Mouse (Mus musculus) CH12.LX (cell line): ENCODE results near the gene Cd7. TPM values are rescaled to one million over a fixed set of nuclear protein-coding genes. Genes with fewer than 3 reads are reported as not detected.

Experiments
- DNase-seq: peaks from one replicate; pipeline ENCODE4 v3.0.0-alpha.2; 2013; ENCODE audit errors: extremely low read depth
- H3K27ac ChIP-seq: 2 replicates; pipeline ENCODE4 v1.5.1; 2012; ENCODE audit warnings: low read depth, mild to moderate bottlenecking, control low read depth, moderate library complexity; ENCODE audit not compliant: insufficient read depth
- H3K27me3 ChIP-seq: replicated peaks from 2 replicates; pipeline ENCODE3; 2012; ENCODE audit warnings: inconsistent platforms
- H3K36me3 ChIP-seq, 2 experiments: replicated peaks in 1 of 2; 2 replicates each; pipeline versions ENCODE3 to v1.6.1; 2012; ENCODE audit warnings: inconsistent platforms in 1 of 2, low read length in 1 of 2, mild to moderate bottlenecking in 1 of 2, mixed read lengths in 1 of 2, moderate library complexity in 1 of 2; ENCODE audit not compliant: control insufficient read depth in 1 of 2, insufficient read depth in 1 of 2
- H3K4me1 ChIP-seq, 2 experiments: 2 replicates each; pipeline ENCODE4 v1.6.1; 2012; ENCODE audit warnings: inconsistent platforms in 1 of 2, moderate library complexity in 1 of 2; ENCODE audit not compliant: insufficient read depth in 2 of 2, control insufficient read depth in 1 of 2
- H3K4me2 ChIP-seq: 2 replicates; pipeline ENCODE4 v1.6.1; 2012; ENCODE audit warnings: low read depth, mild to moderate bottlenecking, control low read depth; ENCODE audit not compliant: poor library complexity, insufficient read depth, severe bottlenecking
- H3K4me3 ChIP-seq, 3 experiments: fragments of 150-350 bp in 1 of 3; sonication (generic) in 1 of 3; replicated peaks in 1 of 3; 2 replicates each; pipeline versions ENCODE3 to v1.5.1; 2011 to 2012; ENCODE audit warnings: low read depth in 2 of 3, low read length in 2 of 3, mild to moderate bottlenecking in 2 of 3, moderate library complexity in 2 of 3, control low read depth in 1 of 3, improper control_type of control experiment in 1 of 3, inconsistent platforms in 1 of 3, mixed read lengths in 1 of 3; ENCODE audit not compliant: poor library complexity in 1 of 3
- H3K79me2 ChIP-seq: replicated peaks from 2 replicates; pipeline ENCODE4 v1.6.1; 2012; ENCODE audit warnings: mild to moderate bottlenecking, moderate library complexity; ENCODE audit not compliant: control insufficient read depth, poor library complexity, insufficient read depth, severe bottlenecking; ENCODE audit errors: extremely low read depth
- H3K9ac ChIP-seq: 2 replicates; pipeline ENCODE4 v1.6.1; 2012; ENCODE audit warnings: low read depth, mild to moderate bottlenecking, control low read depth, moderate library complexity; ENCODE audit not compliant: insufficient read depth
- H3K9me3 ChIP-seq: replicated peaks from 2 replicates; pipeline ENCODE3; 2012; ENCODE audit warnings: low read length, inconsistent platforms, mixed read lengths
- CHD1 ChIP-seq: IDR thresholded peaks from 2 replicates; pipeline ENCODE4 v1.6.1; 2012; ENCODE audit warnings: low read depth, low read length, improper control_type of control experiment, inconsistent platforms
- CTCF ChIP-seq, 2 experiments: IDR thresholded peaks in 1 of 2; conservative IDR thresholded peaks in 1 of 2; 2 replicates each; pipeline ENCODE4 v1.5.1; 2011 to 2012; ENCODE audit warnings: low read depth in 2 of 2, low read length in 2 of 2, improper control_type of control experiment in 1 of 2, inconsistent platforms in 1 of 2, mild to moderate bottlenecking in 1 of 2, moderate library complexity in 1 of 2
- ELF1 ChIP-seq: IDR thresholded peaks from 2 replicates; pipeline ENCODE4 v1.6.1; 2014; ENCODE audit warnings: low read depth, mild to moderate bottlenecking, inconsistent platforms, low read length, improper control_type of control experiment
- ETS1 ChIP-seq: conservative IDR thresholded peaks from 2 replicates; pipeline ENCODE4 v1.6.1; 2012; ENCODE audit warnings: low read depth, mild to moderate bottlenecking, inconsistent platforms, low read length, improper control_type of control experiment, moderate library complexity
- GABPA ChIP-seq: IDR thresholded peaks from 2 replicates; pipeline ENCODE4 v1.6.1; 2012; ENCODE audit warnings: low read depth, low read length, improper control_type of control experiment, inconsistent platforms; ENCODE audit not compliant: insufficient replicate concordance
- IRF4 ChIP-seq: IDR thresholded peaks from 2 replicates; pipeline ENCODE4 v1.6.1; 2014; ENCODE audit warnings: low read depth, mild to moderate bottlenecking, inconsistent platforms, low read length, improper control_type of control experiment
- JUND ChIP-seq: conservative IDR thresholded peaks from 2 replicates; pipeline ENCODE4 v1.6.1; 2011; ENCODE audit warnings: low read depth, low read length, improper control_type of control experiment
- KAT2A ChIP-seq: IDR thresholded peaks from 2 replicates; pipeline ENCODE4 v1.6.1; 2012; ENCODE audit warnings: low read length, improper control_type of control experiment, inconsistent platforms; ENCODE audit not compliant: insufficient replicate concordance
- MAX ChIP-seq: IDR thresholded peaks from 2 replicates; pipeline ENCODE4 v1.6.1; 2011; ENCODE audit warnings: low read length, improper control_type of control experiment
- MEF2A ChIP-seq: IDR thresholded peaks from 2 replicates; pipeline ENCODE4 v1.6.1; 2014; ENCODE audit warnings: low read depth, mild to moderate bottlenecking, inconsistent platforms, low read length, improper control_type of control experiment, borderline replicate concordance
- MYC ChIP-seq: IDR thresholded peaks from 2 replicates; pipeline ENCODE4 v1.6.1; 2011; ENCODE audit warnings: low read depth, mild to moderate bottlenecking, improper control_type of control experiment, low read length
- NELFE ChIP-seq: IDR thresholded peaks from 2 replicates; pipeline ENCODE4 v1.6.1; 2011; ENCODE audit warnings: low read depth, low read length, improper control_type of control experiment
- POLR2A ChIP-seq: IDR thresholded peaks from 2 replicates; pipeline ENCODE4 v1.6.1; 2011; ENCODE audit warnings: low read depth, mild to moderate bottlenecking, improper control_type of control experiment, low read length
- POLR2AphosphoS2 ChIP-seq: IDR thresholded peaks from 2 replicates; pipeline ENCODE4 v1.6.1; 2011; ENCODE audit warnings: low read depth, low read length, improper control_type of control experiment
- RAD21 ChIP-seq: IDR thresholded peaks from 2 replicates; pipeline ENCODE4 v1.6.1; 2011; ENCODE audit warnings: low read depth, mild to moderate bottlenecking, low read length, improper control_type of control experiment, moderate library complexity
- SIN3A ChIP-seq: IDR thresholded peaks from 2 replicates; pipeline ENCODE4 v1.6.1; 2012; ENCODE audit warnings: low read length, improper control_type of control experiment, inconsistent platforms
- SMC3 ChIP-seq: IDR thresholded peaks from 2 replicates; pipeline ENCODE4 v1.6.1; 2011; ENCODE audit warnings: low read depth, low read length, improper control_type of control experiment
- TCF12 ChIP-seq: IDR thresholded peaks from 2 replicates; pipeline ENCODE4 v1.6.1; 2014; ENCODE audit warnings: low read depth, mild to moderate bottlenecking, inconsistent platforms, low read length, improper control_type of control experiment
- UBTF ChIP-seq: IDR thresholded peaks from 2 replicates; pipeline ENCODE4 v1.6.1; 2012; ENCODE audit warnings: low read depth, mild to moderate bottlenecking, inconsistent platforms, low read length, improper control_type of control experiment, moderate library complexity
- USF2 ChIP-seq: conservative IDR thresholded peaks from 2 replicates; pipeline ENCODE4 v1.6.1; 2011; ENCODE audit warnings: low read depth, low read length, improper control_type of control experiment
- ZC3H11A ChIP-seq: IDR thresholded peaks from 2 replicates; pipeline ENCODE4 v1.6.1; 2012; ENCODE audit warnings: low read depth, mild to moderate bottlenecking, inconsistent platforms, low read length, improper control_type of control experiment
- ZKSCAN1 ChIP-seq: IDR thresholded peaks from 2 replicates; pipeline ENCODE4 v1.6.1; 2012; ENCODE audit warnings: low read depth, inconsistent platforms, low read length, improper control_type of control experiment, borderline replicate concordance
- ZMIZ1 ChIP-seq: IDR thresholded peaks from 2 replicates; pipeline ENCODE4 v1.6.1; 2012; ENCODE audit warnings: low read depth, mild to moderate bottlenecking, inconsistent platforms, low read length, improper control_type of control experiment
- dilution Hi-C: fragments of 300-500 bp; cut with MboI; formaldehyde crosslinking; loops from 2 replicates; pipeline ENCODE4 v1.14.3; 2020; ENCODE audit warnings: low sequenced_read_pairs; ENCODE audit not compliant: extremely low pct_unique_long_range_greater_than_20kb, extremely low pct_ligation_motif_present
- in situ Hi-C: fragments of 300-500 bp; cut with MboI; formaldehyde crosslinking; loops from 3 replicates; pipeline ENCODE4 v1.14.3; 2019; ENCODE audit warnings: low sequenced_read_pairs, low pct_ligation_motif_present, low pct_unique_long_range_greater_than_20kb, mixed read lengths
- polyA plus RNA-seq: library from polyadenylated mRNA; unstranded; fragments of >175 nt; gene quantifications from 2 replicates; pipeline ENCODE4 v1.2.1, GENCODE M21; 2012; ENCODE audit warnings: low read depth; ENCODE audit not compliant: insufficient read length
- total RNA-seq, 2 experiments: library from RNA; depleted of rRNA; stranded (reverse); fragments of 300-350 nt in 1 of 2; fragments of >200 nt in 1 of 2; gene quantifications; 2 replicates each; pipeline ENCODE4 v1.2.3; 2012 to 2014

Gene Cd7
- total and polyA plus RNA-seq, 3 experiments, result 0.82 to 2.7 (median 1.0) TPM

DNA sequence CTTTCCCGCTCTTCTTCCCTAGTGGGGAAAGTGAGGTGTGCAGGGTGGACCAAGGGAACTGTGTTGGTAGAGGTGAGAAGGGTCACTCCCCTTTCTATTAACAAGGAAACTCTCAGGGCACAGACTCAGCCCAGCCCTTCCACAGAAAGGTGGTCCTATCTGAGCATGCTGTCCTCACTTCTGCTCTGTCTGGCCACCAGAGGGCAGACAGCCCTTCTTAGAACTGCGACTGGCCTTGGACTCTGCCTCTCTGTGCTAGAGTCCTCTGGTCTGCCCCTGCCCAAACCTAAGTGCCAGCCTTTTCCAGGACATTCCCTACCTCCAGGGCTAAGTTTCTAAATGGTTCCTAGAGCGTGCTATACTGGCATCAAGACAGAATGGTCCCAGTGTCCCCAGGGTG, 21.5 kb downstream of the Cd7 start (continued):
- TF ChIP-seq ELF1 (no peak), MEF2A (no peak), MYC (0 out of 2 replicates have a peak, but pooled peaks have one; percentile 47), POLR2AphosphoS2 (no peak), MAX (0 out of 2 replicates have a peak, but pooled peaks have one; percentile 21), ZC3H11A (peak; percentile 64), IRF4 (no peak)

DNA sequence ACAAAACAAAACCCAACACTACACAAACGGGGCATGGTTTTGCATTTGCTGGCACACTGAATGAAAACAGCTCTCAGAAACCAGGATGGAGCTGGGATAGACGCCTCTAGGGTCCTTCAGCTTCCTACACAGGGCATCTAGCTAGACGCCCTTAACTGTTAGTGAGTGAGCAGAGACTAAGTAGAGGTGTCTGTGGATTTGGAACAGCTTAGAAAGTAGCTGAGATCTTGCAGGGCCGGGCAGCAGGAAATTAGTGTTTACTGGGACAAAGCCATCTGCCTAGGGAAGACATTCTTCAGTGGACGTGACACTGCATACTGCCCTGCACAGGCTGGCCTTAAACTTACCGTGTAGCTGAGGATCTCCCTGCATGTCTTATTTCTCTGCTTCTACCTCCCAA, 23.7 kb downstream of the Cd7 start:
- in situ Hi-C loops, result loop anchor here (5.0 kb wide), 1 partner anchor 37 kb away; no protein-coding TSS in a partner anchor
- no peak overlapping the region for H3K27ac ChIP-seq
- DNase-seq, result no peak
- H3K4me2 ChIP-seq, result no peak overlapping the region
- no peaks in the 10 kb centered on the region for H3K9me3 ChIP-seq
- H3K9ac ChIP-seq, result no peak overlapping the region
- H3K79me2 ChIP-seq, result no peaks in the 10 kb centered on the region
- no peaks in the 10 kb centered on the region for H3K36me3 ChIP-seq
- H3K27me3 ChIP-seq, result peaks cover 16% of the 10 kb centered on the region
- H3K4me1 ChIP-seq, result peaks cover 0 to 6% of the 10 kb centered on the region in 2 experiments; a peak in 2 of 4 replicates
- TF ChIP-seq MYC (no peak), KAT2A (no peak)
- dilution Hi-C loops, result no loop called here
- no peak overlapping the region for H3K4me3 ChIP-seq

DNA sequence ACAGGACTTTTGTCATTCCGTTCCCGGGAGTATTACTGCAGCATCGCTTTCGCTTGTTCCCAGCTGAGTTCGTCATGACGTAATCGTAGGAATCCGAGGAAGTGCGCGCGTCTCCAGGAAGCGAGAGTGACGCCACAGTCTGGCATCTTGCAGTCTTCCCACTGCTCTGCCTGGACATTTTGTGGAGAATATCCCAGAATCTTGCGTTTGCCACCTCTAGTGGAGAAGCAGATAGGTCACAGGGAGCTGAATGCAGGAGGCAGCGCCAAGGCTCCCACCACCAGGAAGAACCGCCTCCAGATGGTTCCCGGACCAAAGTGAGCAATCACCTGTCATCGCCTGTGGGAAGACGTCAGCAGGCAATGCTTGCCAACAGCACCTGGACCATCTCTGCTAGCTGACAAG, 24.3 kb downstream of the Cd7 start:
- TF ChIP-seq RAD21, result no peak
- TF ChIP-seq CTCF (conservative IDR thresholded peaks at IDR 0.05 in 1 of 2, IDR thresholded peaks at IDR 0.05 in 1 of 2; ENCODE audit: low read depth in 2 of 2, low read length in 2 of 2), result no peak
- TF ChIP-seq ETS1, result no peak
- no peak for TF ChIP-seq CHD1
- no peak for TF ChIP-seq MEF2A
- no peak for TF ChIP-seq USF2
- TF ChIP-seq ELF1, result no peak
- TF ChIP-seq SMC3, result no peak
- no peak for TF ChIP-seq NELFE
- TF ChIP-seq UBTF, result no peak
- TF ChIP-seq SIN3A, result no peak
- no peak for TF ChIP-seq GABPA
- no peak for TF ChIP-seq POLR2A
- TF ChIP-seq ZMIZ1, result no peak
- no peak for TF ChIP-seq JUND
- no peak for TF ChIP-seq MAX
- no peak for TF ChIP-seq ZKSCAN1
- TF ChIP-seq TCF12, result no peak
- no peak for TF ChIP-seq ZC3H11A
- Histone ChIP-seq H3K4me3 (no peak overlapping the region), H3K4me2 (no peak overlapping the region), H3K79me2 (no peaks in the 10 kb centered on the region), H3K36me3 (no peaks in the 10 kb centered on the region), H3K4me1 (peaks cover 0 to 5% of the 10 kb centered on the region in 2 experiments; a peak in 2 of 4 replicates), H3K27me3 (peaks cover 16% of the 10 kb centered on the region), H3K27ac (no peak overlapping the region), H3K9ac (no peak overlapping the region), H3K9me3 (no peaks in the 10 kb centered on the region)
- dilution Hi-C loops (no loop called here), in situ Hi-C loops (loop anchor here (5.0 kb wide), 1 partner anchor 37 kb away; no protein-coding TSS in a partner anchor)
- no peak for DNase-seq
